Mouse (Mus musculus) hindbrain, embryonic 14.5 days (tissue): Measurements from ENCODE around the gene Cyp4f17. TPM values are rescaled to one million over a fixed set of nuclear protein-coding genes. Genes with fewer than 3 reads are reported as not detected.
"Not testable (repeated sequence)": the region's sequence is repeated elsewhere in the genome, so short reads cannot be mapped to it uniquely, and the experiment has no call there.

Experiments used
- ATAC-seq: fragments of 200-750 bp; cut with Nextera tagmentation; 2 replicates; pipeline ENCODE4 v1.8.0; 2017; ENCODE audit warnings: moderate number of reproducible peaks, mild to moderate bottlenecking, moderate TSS enrichment, moderate library complexity; ENCODE audit not compliant: low FRiP score
- DNase-seq: peaks from one replicate; pipeline ENCODE4 v3.0.0-alpha.2; 2015; ENCODE audit warnings: low spot score
- H3K27ac ChIP-seq: fragments of 300-500 bp; sonication (generic); 2 replicates; pipeline ENCODE4 v1.5.1; 2014; ENCODE audit warnings: mild to moderate bottlenecking, moderate library complexity
- H3K27me3 ChIP-seq: fragments of 300-500 bp; sonication (generic); 2 replicates; pipeline ENCODE4 v1.6.1; 2014; ENCODE audit warnings: mild to moderate bottlenecking, low read length, mixed read lengths; ENCODE audit not compliant: control insufficient read depth, insufficient read depth
- H3K36me3 ChIP-seq: fragments of 300-500 bp; sonication (generic); replicated peaks from 2 replicates; pipeline ENCODE4 v1.6.1; 2014; ENCODE audit not compliant: control insufficient read depth, insufficient read depth
- H3K4me1 ChIP-seq: fragments of 300-500 bp; sonication (generic); replicated peaks from 2 replicates; pipeline ENCODE4 v1.6.1; 2014; ENCODE audit warnings: antibody characterized with exemption, low read length, mixed read lengths; ENCODE audit not compliant: control insufficient read depth, insufficient read depth
- H3K4me2 ChIP-seq: fragments of 300-500 bp; sonication (generic); replicated peaks from 2 replicates; pipeline ENCODE4 v1.6.1; 2014; ENCODE audit warnings: mild to moderate bottlenecking, moderate library complexity
- H3K4me3 ChIP-seq: fragments of 300-500 bp; sonication (generic); replicated peaks from 2 replicates; pipeline ENCODE4 v1.5.1; 2014; ENCODE audit warnings: mild to moderate bottlenecking, low read length
- H3K9ac ChIP-seq: fragments of 300-500 bp; sonication (generic); 2 replicates; pipeline ENCODE4 v1.6.1; 2014
- H3K9me3 ChIP-seq: fragments of 300-500 bp; sonication (generic); 2 replicates; pipeline ENCODE4 v1.6.1; 2016; ENCODE audit warnings: low read length; ENCODE audit not compliant: control insufficient read depth
- WGBS: fragments of 180-500 bp; shearing (Covaris S2); extraction: QIAGEN DNeasy Blood & Tissue Kit; methylation state at CpG from one replicate; pipeline ENCODE4 v1.1.7; 2014; 5-methylcytosine and 5-hydroxymethylcytosine counted together
- polyA plus RNA-seq: library from polyadenylated mRNA; unstranded; fragments of >200 nt; fragmentation: Nextera tagmentation; extraction: Ambion mirVana; gene quantifications from 2 replicates; pipeline ENCODE4 v1.2.1, GENCODE M21; 2014

Cyp4f17 gene
- polyA plus RNA-seq, 1 experiment from 2014 or later, result 10.5 TPM

DNA sequence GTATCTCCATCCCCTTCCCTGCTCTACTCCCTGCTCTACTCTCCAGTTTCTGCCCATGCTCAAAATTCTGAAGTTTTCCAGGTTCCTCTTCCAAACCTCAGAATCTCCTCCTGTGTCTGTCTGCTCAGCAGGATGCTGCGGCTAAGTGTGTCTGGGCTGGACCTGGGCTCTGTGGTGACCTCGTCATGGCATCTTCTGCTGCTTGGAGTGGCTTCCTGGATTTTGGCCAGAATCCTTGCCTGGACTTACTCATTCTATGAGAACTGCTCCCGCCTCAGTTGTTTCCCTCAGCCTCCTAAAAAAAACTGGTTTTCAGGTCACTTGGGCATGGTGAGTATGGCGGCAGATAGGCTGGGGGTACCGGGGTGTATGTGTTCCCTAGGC, 31.0 kb downstream of the Cyp4f17 start:
- no peak overlapping the region for H3K27ac ChIP-seq

DNA sequence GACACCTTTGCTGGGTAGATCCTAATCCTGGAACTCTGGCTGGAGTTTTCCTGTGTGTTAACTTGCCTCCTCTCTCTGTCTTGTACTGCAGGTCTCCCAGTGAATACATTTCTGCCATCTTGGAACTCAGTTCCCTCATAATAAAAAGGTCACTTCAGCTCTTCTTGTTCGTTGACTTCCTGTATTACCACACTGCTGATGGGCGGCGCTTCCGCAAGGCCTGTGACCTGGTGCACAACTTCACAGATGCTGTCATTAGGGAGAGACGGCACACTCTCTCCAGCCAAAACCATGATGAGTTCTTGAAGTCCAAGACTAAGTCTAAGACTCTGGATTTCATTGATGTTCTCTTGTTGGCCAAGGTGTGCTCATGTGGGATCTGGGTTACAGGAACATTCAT, 38.9 kb downstream of the Cyp4f17 start:
- H3K4me2 ChIP-seq, H3K27me3 ChIP-seq, H3K27ac ChIP-seq, ATAC-seq, H3K9ac ChIP-seq, H3K9me3 ChIP-seq, DNase-seq, H3K4me1 ChIP-seq, H3K4me3 ChIP-seq: not testable (repeated sequence)
- 93% methylated on average over 5 of the region's 5 CpGs for WGBS
- H3K36me3 ChIP-seq, result peaks cover 12% of the 10 kb centered on the region

More for the DNA sequence above, 31.0 kb downstream of the Cyp4f17 start:
- peak overlapping the region; percentile 62 for H3K4me2 ChIP-seq
- peak overlapping the region; percentile 57 for H3K9ac ChIP-seq
- H3K4me1 ChIP-seq, result 0 out of 2 replicates have a peak, but pooled peaks cover 6% of the 10 kb centered on the region
- no peak for ATAC-seq
- no peaks in the 10 kb centered on the region for H3K36me3 ChIP-seq
- no peaks in the 10 kb centered on the region for H3K27me3 ChIP-seq
- H3K4me3 ChIP-seq, result peak overlapping the region; percentile 38
- 69% methylated on average over 5 of the region's 5 CpGs for WGBS
- no peak for DNase-seq
- no peaks in the 10 kb centered on the region for H3K9me3 ChIP-seq

DNA sequence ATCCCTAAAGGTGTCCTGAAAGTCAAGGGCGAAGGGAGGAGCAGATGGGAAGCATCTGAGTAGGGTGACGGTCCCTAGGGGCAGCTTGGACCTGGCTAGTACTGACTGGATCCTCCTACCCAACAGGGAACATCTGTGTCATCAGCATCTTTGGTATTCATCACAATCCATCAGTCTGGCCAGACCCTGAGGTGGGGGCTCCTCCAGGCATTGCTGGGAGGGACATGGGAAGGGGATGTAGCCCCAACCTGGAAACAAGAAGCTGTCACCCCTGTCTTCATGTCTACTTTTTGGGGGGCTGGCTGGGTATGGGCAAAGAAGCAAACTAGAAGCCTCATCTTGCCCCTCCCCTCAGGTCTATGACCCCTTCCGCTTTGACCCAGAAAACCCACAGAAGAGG, 44.5 kb downstream of the Cyp4f17 start:
- ATAC-seq, result 0 out of 2 replicates have a peak, but pooled peaks have one; percentile 6
- not testable (repeated sequence) for H3K27ac ChIP-seq, H3K4me1 ChIP-seq, H3K9me3 ChIP-seq, DNase-seq, H3K36me3 ChIP-seq, H3K27me3 ChIP-seq
- H3K4me2 ChIP-seq, result peak overlapping the region; percentile 47
- peak overlapping the region; percentile 24 for H3K4me3 ChIP-seq
- peak overlapping the region; percentile 52; the same call in 1 of the 2 replicates for H3K9ac ChIP-seq
- WGBS, result 95% methylated on average over 3 of the region's 3 CpGs

DNA sequence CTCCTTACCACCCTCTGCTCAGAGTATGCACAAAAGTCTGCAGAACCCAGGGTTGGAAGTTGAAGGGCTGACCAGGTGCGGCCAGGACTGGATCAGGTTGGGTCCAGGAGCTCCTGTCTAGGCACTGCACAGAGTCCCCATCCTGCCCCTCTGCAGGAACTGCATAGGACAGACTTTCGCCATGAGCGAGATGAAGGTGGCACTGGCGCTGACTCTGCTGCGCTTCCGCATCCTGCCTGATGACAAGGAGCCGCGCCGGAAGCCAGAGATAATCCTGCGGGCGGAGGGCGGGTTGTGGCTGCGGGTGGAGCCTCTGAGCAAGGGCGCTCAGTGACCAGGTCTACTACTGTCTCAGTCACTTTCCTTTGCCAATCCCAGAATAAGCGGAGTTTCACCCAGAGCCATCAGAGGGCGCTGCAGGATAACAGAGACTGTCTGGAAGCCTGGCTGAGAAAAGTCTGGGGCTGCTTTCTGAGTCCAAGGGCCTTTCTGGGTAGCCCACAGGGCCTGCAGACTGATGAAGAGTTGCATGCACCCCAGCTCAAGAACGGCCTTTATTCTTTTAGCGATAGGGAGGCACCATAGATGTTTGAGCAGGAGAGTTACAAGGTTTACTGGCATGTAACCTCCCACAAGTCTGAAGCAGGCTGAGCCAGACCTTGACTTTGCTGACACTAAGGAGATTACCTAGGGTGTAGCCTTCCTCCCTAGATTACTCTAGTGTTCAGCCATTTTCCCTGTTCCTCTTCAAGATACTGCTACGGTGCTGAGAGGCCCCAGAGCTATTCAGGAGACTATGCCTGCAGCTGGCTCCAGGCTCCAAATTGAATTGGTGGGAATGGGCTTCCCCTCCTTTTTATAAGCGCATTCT, 45.3 kb downstream of the Cyp4f17 start:
- peak overlapping the region; percentile 52 for H3K9ac ChIP-seq
- no peaks in the 10 kb centered on the region for H3K9me3 ChIP-seq
- WGBS, result 13% methylated on average over 20 of the region's 20 CpGs
- peak overlapping the region; percentile 47 for H3K4me2 ChIP-seq
- peak overlapping the region; percentile 7; the same call in 1 of the 2 replicates for H3K27ac ChIP-seq
- H3K27me3 ChIP-seq, result no peaks in the 10 kb centered on the region
- no peaks in the 10 kb centered on the region for H3K4me1 ChIP-seq
- H3K36me3 ChIP-seq, result no peaks in the 10 kb centered on the region
- DNase-seq (peak; percentile 90), ATAC-seq (peak; percentile 96)
- peak overlapping the region; percentile 24 for H3K4me3 ChIP-seq

DNA sequence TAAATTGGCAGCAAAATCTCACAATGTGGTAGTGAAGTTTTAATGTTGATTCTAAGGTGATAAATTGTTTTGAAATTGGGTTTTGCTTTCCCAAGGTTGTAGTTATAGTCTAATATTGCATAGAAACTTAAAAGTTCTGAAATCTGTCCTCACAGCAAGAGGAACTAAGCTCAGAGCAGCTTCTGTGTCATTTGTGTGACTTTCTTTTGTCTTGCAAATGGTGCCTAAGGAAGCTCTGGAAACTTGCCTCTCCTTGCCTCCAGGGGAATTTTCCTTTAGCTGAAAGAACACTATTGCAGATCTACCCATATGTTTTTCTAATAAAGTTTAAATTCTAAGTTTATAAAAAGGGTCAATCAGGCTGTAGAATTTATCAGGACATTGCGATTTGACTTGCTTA, 47.2 kb downstream of the Cyp4f17 start:
- H3K9me3 ChIP-seq, H3K4me3 ChIP-seq, ATAC-seq, H3K4me1 ChIP-seq, H3K9ac ChIP-seq, H3K36me3 ChIP-seq, H3K27ac ChIP-seq, H3K27me3 ChIP-seq, H3K4me2 ChIP-seq, DNase-seq: not testable (repeated sequence)
- 58% methylated on average over 1 of the region's 1 CpGs for WGBS

DNA sequence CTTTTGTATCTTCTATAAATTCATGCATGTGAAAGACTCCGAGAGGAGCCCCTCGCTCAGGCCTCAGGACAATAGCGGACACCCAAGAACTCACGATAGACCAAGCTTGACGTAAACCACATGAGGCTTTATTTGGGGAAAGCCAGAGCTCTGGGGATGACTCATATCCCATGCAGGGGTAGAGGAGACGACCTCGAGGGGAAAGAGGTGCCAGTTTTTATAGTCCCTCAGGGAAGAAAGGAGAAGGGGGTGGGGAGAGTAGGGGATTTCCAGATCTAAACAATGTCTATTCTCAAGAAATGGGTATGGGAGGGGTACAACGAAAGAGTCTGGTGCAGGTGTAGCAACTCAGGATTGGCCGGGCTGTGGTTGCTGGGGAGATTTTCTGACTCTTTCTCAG, 48.5 kb downstream of the Cyp4f17 start:
- not testable (repeated sequence) for H3K27me3 ChIP-seq, DNase-seq, H3K9ac ChIP-seq, ATAC-seq, H3K4me1 ChIP-seq, H3K36me3 ChIP-seq, H3K27ac ChIP-seq, H3K9me3 ChIP-seq, H3K4me2 ChIP-seq, H3K4me3 ChIP-seq
- 84% methylated on average over 9 of the region's 9 CpGs for WGBS

DNA sequence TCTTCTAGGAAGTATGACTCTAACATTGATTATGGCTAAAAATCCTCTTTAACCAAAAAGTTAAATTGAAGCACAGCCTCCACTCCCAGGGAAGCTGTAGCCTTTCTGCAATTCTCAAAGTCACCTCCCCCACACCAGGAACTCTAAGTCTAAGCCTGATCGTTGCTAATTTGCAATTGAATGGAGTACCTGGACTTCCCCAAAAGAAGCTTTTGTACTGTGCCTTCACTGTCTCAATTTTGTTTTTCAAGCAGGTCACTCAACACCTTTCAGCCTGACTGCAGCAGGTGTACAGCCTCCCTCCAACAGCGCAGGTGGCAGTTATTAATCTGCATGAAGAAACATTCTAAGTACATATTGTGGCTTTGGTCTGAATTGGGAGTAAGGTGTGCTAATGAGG, 57.5 kb downstream of the Cyp4f17 start:
- H3K9me3 ChIP-seq, result peaks cover 16% of the 10 kb centered on the region
- not testable (repeated sequence) for H3K9ac ChIP-seq, H3K27ac ChIP-seq, H3K27me3 ChIP-seq, DNase-seq, ATAC-seq, H3K36me3 ChIP-seq, H3K4me1 ChIP-seq, H3K4me2 ChIP-seq, H3K4me3 ChIP-seq
- 85% methylated on average over 2 of the region's 2 CpGs for WGBS

DNA sequence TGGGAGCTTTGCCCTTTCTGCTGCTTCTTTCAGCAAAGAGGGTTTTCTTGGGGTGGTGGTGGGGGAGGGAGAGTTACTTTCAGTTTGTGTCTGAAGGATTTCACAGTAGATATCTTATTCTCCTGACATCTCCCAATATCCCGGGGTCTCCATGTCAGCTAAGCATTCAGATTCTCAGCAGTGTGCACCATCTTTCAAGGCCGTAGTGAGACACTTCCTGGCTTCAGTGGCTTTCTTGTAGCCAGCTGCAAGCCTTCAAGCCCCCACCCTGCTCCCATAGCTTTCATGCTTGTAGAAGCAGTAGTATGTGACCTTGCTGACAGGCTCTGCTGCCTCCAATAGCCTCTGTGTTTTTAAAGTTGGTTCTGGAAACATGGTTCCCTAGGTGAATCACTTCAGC, 67.4 kb downstream of the Cyp4f17 start:
- H3K4me1 ChIP-seq, H3K9ac ChIP-seq, H3K9me3 ChIP-seq, DNase-seq, H3K36me3 ChIP-seq, H3K4me3 ChIP-seq, H3K4me2 ChIP-seq, ATAC-seq, H3K27ac ChIP-seq, H3K27me3 ChIP-seq: not testable (repeated sequence)
- WGBS, result 79% methylated on average over 2 of the region's 2 CpGs

DNA sequence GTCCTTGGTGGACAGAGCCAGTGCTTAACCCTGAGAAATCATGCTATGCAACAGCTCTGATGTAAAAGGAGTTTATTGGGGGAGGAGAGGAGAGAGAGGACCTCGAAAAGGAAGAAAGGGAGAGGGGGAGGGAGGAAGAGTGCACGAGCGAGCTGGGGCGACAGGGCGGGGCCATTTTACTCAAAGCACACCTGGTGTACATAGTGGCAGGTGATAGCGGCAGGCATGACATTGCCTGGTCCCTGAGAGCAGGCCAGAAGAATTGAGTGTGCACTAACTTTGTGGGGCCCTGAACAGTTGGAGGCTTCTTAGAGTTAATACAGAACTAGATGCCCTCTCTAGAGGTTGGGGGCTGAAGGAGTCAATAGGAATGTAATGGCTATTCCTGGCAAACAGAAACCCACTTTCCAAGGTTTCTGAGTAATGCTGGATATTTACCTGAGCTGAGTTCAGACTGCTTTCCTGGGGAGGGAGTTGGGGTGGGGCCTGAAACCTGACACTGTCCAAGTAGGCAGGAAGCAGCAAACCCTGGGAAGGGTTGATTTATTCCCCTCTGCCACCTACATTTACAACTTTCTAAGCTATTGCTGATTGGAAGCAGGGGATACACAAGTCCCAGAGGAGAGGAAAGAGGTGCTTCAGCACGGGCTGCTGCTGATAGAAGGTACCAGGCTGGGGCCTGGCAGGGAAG, 71.8 kb downstream of the Cyp4f17 start:
- ATAC-seq (no peak), DNase-seq (no peak)
- 67% methylated on average over 7 of the region's 7 CpGs for whole genome bisulfite sequencing
- no peaks in the 10 kb centered on the region for H3K9me3 ChIP-seq
- H3K4me3 ChIP-seq, result no peak overlapping the region
- H3K27me3 ChIP-seq, result no peaks in the 10 kb centered on the region
- H3K36me3 ChIP-seq, result no peaks in the 10 kb centered on the region
- H3K27ac ChIP-seq, result no peak overlapping the region
- no peaks in the 10 kb centered on the region for H3K4me1 ChIP-seq
- H3K4me2 ChIP-seq, result no peak overlapping the region
- no peak overlapping the region for H3K9ac ChIP-seq
